Mouse (Mus musculus) liver, embryonic 16.5 days (tissue): ENCODE data around the gene Hist1h3h. TPM values are rescaled to one million over a fixed set of nuclear protein-coding genes. Genes with fewer than 3 reads are reported as not detected.
A peak's percentile ranks its signal among the peaks of the same experiment; 100 is the strongest.
"Not testable (repeated sequence)": the region's sequence is repeated elsewhere in the genome, so short reads cannot be mapped to it uniquely, and the experiment has no call there.

ENCODE experiments used
- ATAC-seq: fragments of 200-750 bp; cut with Nextera tagmentation; 2 replicates; pipeline ENCODE4 v1.8.0; 2017; ENCODE audit warnings: low read depth, mild to moderate bottlenecking, moderate number of reproducible peaks, moderate library complexity
- H3K27ac ChIP-seq: fragments of 300-500 bp; sonication (generic); 2 replicates; pipeline ENCODE4 v1.5.1; 2014; ENCODE audit warnings: mild to moderate bottlenecking, low read length
- H3K27me3 ChIP-seq: fragments of 300-500 bp; sonication (generic); 2 replicates; pipeline ENCODE4 v1.6.1; 2014; ENCODE audit warnings: low read depth, low read length, mixed read lengths; ENCODE audit not compliant: control insufficient read depth, insufficient read depth
- H3K36me3 ChIP-seq: fragments of 300-500 bp; sonication (generic); 2 replicates; pipeline ENCODE4 v1.6.1; 2014; ENCODE audit warnings: mild to moderate bottlenecking; ENCODE audit not compliant: control insufficient read depth, insufficient read depth
- H3K4me1 ChIP-seq: fragments of 300-500 bp; sonication (generic); 2 replicates; pipeline ENCODE4 v1.6.1; 2014; ENCODE audit warnings: low read depth, low read length, mixed read lengths; ENCODE audit not compliant: control insufficient read depth
- H3K4me2 ChIP-seq: fragments of 300-500 bp; sonication (generic); 2 replicates; pipeline ENCODE4 v1.6.1; 2014; ENCODE audit warnings: low read depth, low read length, mixed read lengths
- H3K4me3 ChIP-seq: fragments of 300-500 bp; sonication (generic); 2 replicates; pipeline ENCODE4 v1.5.1; 2014; ENCODE audit warnings: low read depth, mild to moderate bottlenecking, low read length
- H3K9ac ChIP-seq: fragments of 300-500 bp; sonication (generic); 2 replicates; pipeline ENCODE4 v1.6.1; 2014; ENCODE audit warnings: low read depth, low read length
- H3K9me3 ChIP-seq: fragments of 300-500 bp; sonication (generic); replicated peaks from 2 replicates; pipeline ENCODE4 v1.6.1; 2016; ENCODE audit warnings: low read length; ENCODE audit not compliant: control insufficient read depth
- WGBS: fragments of 180-500 bp; shearing (Covaris S2); extraction: QIAGEN DNeasy Blood & Tissue Kit; methylation state at CpG from one replicate; pipeline ENCODE4 v1.1.7; 2014; ENCODE audit not compliant: insufficient replicate concordance; 5-methylcytosine and 5-hydroxymethylcytosine counted together
- polyA plus RNA-seq: library from polyadenylated mRNA; unstranded; fragments of >200 nt; fragmentation: Nextera tagmentation; extraction: Ambion mirVana; gene quantifications from 2 replicates; pipeline ENCODE4 v1.2.1, GENCODE M21; 2015

Gene Hist1h3h
- polyA plus RNA-seq, result 4.4 and 13.9 TPM in 2 replicates

GRCm38 (mm10) chr13:21717397-21718357 is at the start of gene Hist1h3h:
Gene Hist1h3h (plus strand): TSS chr13:21717659.
- peaks cover 27% of the 10 kb centered on the region for H3K4me1 ChIP-seq
- peak within 1 kb of the TSS; percentile 66 for H3K4me3 ChIP-seq
- not testable (repeated sequence) for H3K27me3 ChIP-seq, H3K36me3 ChIP-seq, H3K9me3 ChIP-seq
- H3K27ac ChIP-seq, result peak within 1 kb of the TSS; percentile 97
- peak; percentile 16 for ATAC-seq
- peak within 1 kb of the TSS; percentile 79 for H3K9ac ChIP-seq
- H3K4me2 ChIP-seq, result peak within 1 kb of the TSS; percentile 82
- WGBS, result 2% methylated on average over 25 of the region's 56 CpGs

- no peak within 1 kb of the TSS for H3K27ac ChIP-seq
- no peak within 1 kb of the TSS for H3K9ac ChIP-seq
- no peaks in the 10 kb centered on the region for H3K27me3 ChIP-seq
- H3K9me3 ChIP-seq, result no peaks in the 10 kb centered on the region
- WGBS, result 50% methylated on average over 2 of the region's 2 CpGs
- H3K4me2 ChIP-seq, result no peak within 1 kb of the TSS
- H3K4me3 ChIP-seq, result no peak within 1 kb of the TSS
- ATAC-seq, result no peak
- no peaks in the 10 kb centered on the region for H3K4me1 ChIP-seq
- no peaks in the 10 kb centered on the region for H3K36me3 ChIP-seq
Measured at GRCm38 (mm10) chr13:21677305-21677704, 40.2 kb upstream of the Hist1h3h start, which contains the start of gene Olfr1360. Gene Olfr1360 (minus strand): TSS chr13:21677405.

- H3K4me1 ChIP-seq, result no peaks in the 10 kb centered on the region
- no peak for ATAC-seq
- H3K36me3 ChIP-seq, result no peaks in the 10 kb centered on the region
- H3K9ac ChIP-seq, result no peak within 1 kb of the TSS
- H3K27me3 ChIP-seq, result no peaks in the 10 kb centered on the region
- no peak within 1 kb of the TSS for H3K4me3 ChIP-seq
- no peak within 1 kb of the TSS for H3K4me2 ChIP-seq
- H3K27ac ChIP-seq, result no peak within 1 kb of the TSS
- no peaks in the 10 kb centered on the region for H3K9me3 ChIP-seq
Measured at GRCm38 (mm10) chr13:21697811-21698210, 19.6 kb upstream of the Hist1h3h start, which contains the start of gene Olfr1359. Gene Olfr1359 (plus strand): TSS chr13:21698111.

- Histone ChIP-seq H3K27me3 (no peaks in the 10 kb centered on the region), H3K9ac (no peak overlapping the region), H3K4me2 (no peak overlapping the region), H3K4me3 (no peak overlapping the region), H3K4me1 (peaks cover 7% of the 10 kb centered on the region), H3K36me3 (no peaks in the 10 kb centered on the region), H3K27ac (no peak overlapping the region), H3K9me3 (no peaks in the 10 kb centered on the region)
- no peak for ATAC-seq
- WGBS, result 53% methylated on average over 4 of the region's 4 CpGs
Measured at GRCm38 (mm10) chr13:21706669-21707068, 10.8 kb upstream of the Hist1h3h start.

- Histone ChIP-seq H3K4me3 (peak overlapping the region; percentile 83), H3K9ac (peak overlapping the region; percentile 77), H3K27me3 (no peaks in the 10 kb centered on the region), H3K27ac (peak overlapping the region; percentile 86), H3K4me2 (peak overlapping the region; percentile 63), H3K36me3 (no peaks in the 10 kb centered on the region), H3K9me3 (no peaks in the 10 kb centered on the region), H3K4me1 (peaks cover 14% of the 10 kb centered on the region)
- peak; percentile 73 for ATAC-seq
- under 1% methylated on average over 32 of the region's 32 CpGs for WGBS
Measured at GRCm38 (mm10) chr13:21710031-21710711, 7.3 kb upstream of the Hist1h3h start.

GRCm38 (mm10) chr13:21710821-21711525 is 6.5 kb upstream of the Hist1h3h start:
- H3K36me3 ChIP-seq, result no peaks in the 10 kb centered on the region
- peak overlapping the region; percentile 15 for H3K27ac ChIP-seq
- H3K4me2 ChIP-seq, result peak overlapping the region; percentile 90
- peak overlapping the region; percentile 66 for H3K4me3 ChIP-seq
- peak overlapping the region; percentile 69 for H3K9ac ChIP-seq
- WGBS, result 3% methylated on average over 22 of the region's 22 CpGs
- H3K9me3 ChIP-seq, result no peaks in the 10 kb centered on the region
- H3K4me1 ChIP-seq, result peaks cover 19% of the 10 kb centered on the region
- no peaks in the 10 kb centered on the region for H3K27me3 ChIP-seq
- ATAC-seq, result peak; percentile 68

- Histone ChIP-seq H3K9ac (peak overlapping the region; percentile 69), H3K4me1 (peaks cover 19% of the 10 kb centered on the region), H3K27me3 (no peaks in the 10 kb centered on the region), H3K4me2 (peak overlapping the region; percentile 90), H3K4me3 (peak overlapping the region; percentile 66), H3K36me3 (no peaks in the 10 kb centered on the region), H3K27ac (no peak overlapping the region), H3K9me3 (no peaks in the 10 kb centered on the region)
- ATAC-seq, result no peak
- WGBS, result 26% methylated on average over 4 of the region's 4 CpGs
Measured at GRCm38 (mm10) chr13:21711698-21712097, 5.8 kb upstream of the Hist1h3h start.

GRCm38 (mm10) chr13:21714725-21715124 is 2.7 kb upstream of the Hist1h3h start:
- no peak for ATAC-seq
- Histone ChIP-seq H3K9ac (peak overlapping the region; percentile 83), H3K4me2 (peak overlapping the region; percentile 76), H3K27me3 (no peaks in the 10 kb centered on the region), H3K4me1 (peaks cover 27% of the 10 kb centered on the region), H3K4me3 (peak overlapping the region; percentile 55), H3K9me3 (no peaks in the 10 kb centered on the region), H3K27ac (peak overlapping the region; percentile 97), H3K36me3 (no peaks in the 10 kb centered on the region)
- WGBS, result under 1% methylated on average over 7 of the region's 7 CpGs
